Mouse (Mus musculus) heart, embryonic 12.5 days (tissue): ENCODE measurements around the gene Tmem43. TPM values are rescaled to one million over a fixed set of nuclear protein-coding genes. Genes with fewer than 3 reads are reported as not detected.
"Not testable (repeated sequence)": the region's sequence is repeated elsewhere in the genome, so short reads cannot be mapped to it uniquely, and the experiment has no call there.

Experiments
- ATAC-seq: fragments of 200-750 bp; cut with Nextera tagmentation; 2 replicates; pipeline ENCODE4 v1.8.0; 2017; ENCODE audit warnings: moderate TSS enrichment, moderate library complexity; ENCODE audit not compliant: insufficient number of reproducible peaks, low FRiP score
- H3K27ac ChIP-seq: fragments of 300-500 bp; sonication (generic); 2 replicates; pipeline ENCODE4 v1.5.1; 2016; ENCODE audit warnings: mild to moderate bottlenecking, moderate library complexity; ENCODE audit not compliant: poor library complexity, severe bottlenecking
- H3K27me3 ChIP-seq: fragments of 300-500 bp; sonication (generic); replicated peaks from 2 replicates; pipeline ENCODE4 v1.6.1; 2016; ENCODE audit warnings: mild to moderate bottlenecking, moderate library complexity
- H3K36me3 ChIP-seq: fragments of 300-500 bp; sonication (generic); 2 replicates; pipeline ENCODE4 v1.6.1; 2016; ENCODE audit warnings: mild to moderate bottlenecking, moderate library complexity
- H3K4me1 ChIP-seq: fragments of 300-500 bp; sonication (generic); replicated peaks from 2 replicates; pipeline ENCODE4 v1.6.1; 2016; ENCODE audit warnings: mild to moderate bottlenecking
- H3K4me2 ChIP-seq: fragments of 300-500 bp; sonication (generic); 2 replicates; pipeline ENCODE4 v1.6.1; 2016; ENCODE audit warnings: mild to moderate bottlenecking, moderate library complexity
- H3K4me3 ChIP-seq: fragments of 300-500 bp; sonication (generic); 2 replicates; pipeline ENCODE4 v1.5.1; 2016; ENCODE audit warnings: mild to moderate bottlenecking
- H3K9ac ChIP-seq: fragments of 300-500 bp; sonication (generic); 2 replicates; pipeline ENCODE4 v1.6.1; 2016; ENCODE audit warnings: mild to moderate bottlenecking, moderate library complexity
- H3K9me3 ChIP-seq: fragments of 300-500 bp; sonication (generic); replicated peaks from 2 replicates; pipeline ENCODE4 v1.6.1; 2016; ENCODE audit warnings: mild to moderate bottlenecking, moderate library complexity
- WGBS: fragments of 180-500 bp; shearing (Covaris S2); methylation state at CpG from one replicate; pipeline ENCODE4 v1.1.7; 2016; 5-methylcytosine and 5-hydroxymethylcytosine counted together
- polyA plus RNA-seq: library from polyadenylated mRNA; unstranded; fragments of >200 nt; fragmentation: Nextera tagmentation; extraction: Ambion mirVana; gene quantifications from 2 replicates; pipeline ENCODE4 v1.2.1, GENCODE M21; 2016

The Tmem43 gene
- polyA plus RNA-seq, 1 experiment from 2014 or later: 33.0 TPM

- H3K4me3 ChIP-seq: no peak overlapping the region
- no peaks in the 10 kb centered on the region for H3K9me3 ChIP-seq
- no peak overlapping the region for H3K4me2 ChIP-seq
- H3K4me1 ChIP-seq: peaks cover 6% of the 10 kb centered on the region; the same call in 1 of the 2 replicates
- no peak for ATAC-seq
- no peak overlapping the region for H3K27ac ChIP-seq
- no peak overlapping the region for H3K9ac ChIP-seq
- H3K27me3 ChIP-seq: no peaks in the 10 kb centered on the region
- peaks cover 64% of the 10 kb centered on the region for H3K36me3 ChIP-seq
- 89% methylated on average over 1 of the region's 1 CpGs for WGBS
Observed at GRCm38 (mm10) chr6:91467106-91467505, 6.4 kb upstream of the Tmem43 start.

- WGBS: 97% methylated on average over 2 of the region's 2 CpGs
- H3K9me3 ChIP-seq: no peaks in the 10 kb centered on the region
Observed at GRCm38 (mm10) chr6:91470712-91471111, 2.8 kb upstream of the Tmem43 start.

GRCm38 (mm10) chr6:91471427-91471826, 2.1 kb upstream of the Tmem43 start:
- H3K27me3 ChIP-seq, H3K4me3 ChIP-seq, H3K27ac ChIP-seq, H3K9me3 ChIP-seq, ATAC-seq, H3K4me2 ChIP-seq, H3K9ac ChIP-seq: not testable (repeated sequence)
- peaks cover 20% of the 10 kb centered on the region for H3K4me1 ChIP-seq
- H3K36me3 ChIP-seq: peaks cover 26% of the 10 kb centered on the region
- WGBS: 88% methylated on average over 3 of the region's 3 CpGs

More at GRCm38 (mm10) chr6:91470712-91471111, 2.8 kb upstream of the Tmem43 start:
- H3K4me1 ChIP-seq: peaks cover 20% of the 10 kb centered on the region
- peaks cover 33% of the 10 kb centered on the region for H3K36me3 ChIP-seq
- no peak overlapping the region for H3K4me3 ChIP-seq
- no peak overlapping the region for H3K27ac ChIP-seq
- H3K27me3 ChIP-seq: no peaks in the 10 kb centered on the region
- no peak overlapping the region for H3K4me2 ChIP-seq
- no peak overlapping the region for H3K9ac ChIP-seq
- ATAC-seq: no peak

GRCm38 (mm10) chr6:91472319-91472718, 1.2 kb upstream of the Tmem43 start:
- peak overlapping the region; percentile 75 for H3K4me2 ChIP-seq
- H3K4me1 ChIP-seq: peaks cover 20% of the 10 kb centered on the region
- peak overlapping the region; percentile 86 for H3K9ac ChIP-seq
- H3K9me3 ChIP-seq: no peaks in the 10 kb centered on the region
- 33% methylated on average over 6 of the region's 6 CpGs for WGBS
- no peaks in the 10 kb centered on the region for H3K27me3 ChIP-seq
- no peak overlapping the region for H3K27ac ChIP-seq
- H3K36me3 ChIP-seq: peaks cover 21% of the 10 kb centered on the region
- no peak for ATAC-seq
- peak overlapping the region; percentile 83 for H3K4me3 ChIP-seq

- peak overlapping the region; percentile 83 for H3K4me3 ChIP-seq
Observed at GRCm38 (mm10) chr6:91473805-91474440, 420 bp downstream of the Tmem43 start.

GRCm38 (mm10) chr6:91474441-91475190, 1.1 kb downstream of the Tmem43 start:
- H3K9ac ChIP-seq: peak overlapping the region; percentile 82
- peak overlapping the region; percentile 80 for H3K4me2 ChIP-seq
- no peak for ATAC-seq
- peaks cover 28% of the 10 kb centered on the region for H3K36me3 ChIP-seq
- H3K27ac ChIP-seq: no peak overlapping the region
- no peaks in the 10 kb centered on the region for H3K27me3 ChIP-seq
- WGBS: 63% methylated on average over 9 of the region's 9 CpGs
- peak overlapping the region; percentile 83 for H3K4me3 ChIP-seq
- no peaks in the 10 kb centered on the region for H3K9me3 ChIP-seq
- peaks cover 20% of the 10 kb centered on the region for H3K4me1 ChIP-seq

More at GRCm38 (mm10) chr6:91473805-91474440, 420 bp downstream of the Tmem43 start:
- Histone ChIP-seq H3K4me2 (peak overlapping the region; percentile 80), H3K36me3 (peaks cover 27% of the 10 kb centered on the region), H3K9ac (peak overlapping the region; percentile 82), H3K27ac (peak overlapping the region; percentile 33; the same call in 1 of the 2 replicates), H3K4me1 (peaks cover 20% of the 10 kb centered on the region), H3K9me3 (no peaks in the 10 kb centered on the region), H3K27me3 (no peaks in the 10 kb centered on the region)
- ATAC-seq: peak; percentile 40
- WGBS: under 1% methylated on average over 27 of the region's 27 CpGs

GRCm38 (mm10) chr6:91476541-91476940, 3.0 kb downstream of the Tmem43 start:
- Histone ChIP-seq H3K27ac (no peak overlapping the region), H3K27me3 (no peaks in the 10 kb centered on the region), H3K36me3 (peaks cover 44% of the 10 kb centered on the region), H3K4me3 (no peak overlapping the region), H3K4me2 (no peak overlapping the region), H3K9me3 (no peaks in the 10 kb centered on the region), H3K9ac (no peak overlapping the region), H3K4me1 (peaks cover 20% of the 10 kb centered on the region)
- ATAC-seq: no peak
- 82% methylated on average over 2 of the region's 2 CpGs for WGBS

GRCm38 (mm10) chr6:91483371-91483770, 9.9 kb downstream of the Tmem43 start:
- Histone ChIP-seq H3K4me1 (peaks cover 4% of the 10 kb centered on the region), H3K4me2 (no peak overlapping the region), H3K36me3 (peaks cover 96% of the 10 kb centered on the region), H3K4me3 (no peak overlapping the region), H3K9ac (no peak overlapping the region), H3K27ac (no peak overlapping the region), H3K27me3 (no peaks in the 10 kb centered on the region), H3K9me3 (no peaks in the 10 kb centered on the region)
- no peak for ATAC-seq
- 80% methylated on average over 2 of the region's 2 CpGs for WGBS

GRCm38 (mm10) chr6:91486736-91487453, 13.4 kb downstream of the Tmem43 start:
- no peak overlapping the region for H3K9ac ChIP-seq
- H3K27me3 ChIP-seq: no peaks in the 10 kb centered on the region
- H3K4me1 ChIP-seq: peaks cover 17% of the 10 kb centered on the region
- H3K9me3 ChIP-seq: no peaks in the 10 kb centered on the region
- H3K27ac ChIP-seq: no peak overlapping the region
- H3K36me3 ChIP-seq: peaks cover 85% of the 10 kb centered on the region
- H3K4me3 ChIP-seq: no peak overlapping the region
- 90% methylated on average over 15 of the region's 15 CpGs for WGBS
- ATAC-seq: no peak
- no peak overlapping the region for H3K4me2 ChIP-seq

- Histone ChIP-seq H3K4me1 (peaks cover 13% of the 10 kb centered on the region), H3K27ac (no peak overlapping the region), H3K9ac (no peak overlapping the region), H3K4me3 (no peak overlapping the region), H3K4me2 (no peak overlapping the region), H3K27me3 (no peaks in the 10 kb centered on the region), H3K36me3 (peaks cover 80% of the 10 kb centered on the region), H3K9me3 (no peaks in the 10 kb centered on the region)
- WGBS: 59% methylated on average over 9 of the region's 9 CpGs
- no peak for ATAC-seq
Observed at GRCm38 (mm10) chr6:91488496-91489212, 15.2 kb downstream of the Tmem43 start.
